Mouse (Mus musculus): ENCODE measurements around the gene Sds.

GRCm38 (mm10) chr5:120439887-120440670 lies 36.2 kb upstream of the Sds start:
- no peak for TF ChIP-seq CTCF (IDR thresholded peaks at IDR 0.05; ENCODE audit: control insufficient read depth, insufficient read depth, low read length)
- TF ChIP-seq POLR2A (IDR thresholded peaks at IDR 0.05; ENCODE audit: borderline replicate concordance, control insufficient read depth, low read depth, low read length) = no peak
